Mouse (Mus musculus) left cerebral cortex, postnatal 25 days (tissue): ENCODE results near the gene Ctnnd2. TPM values are rescaled to one million over a fixed set of nuclear protein-coding genes. Genes with fewer than 3 reads are reported as not detected.
A peak's percentile ranks its signal among the peaks of the same experiment; 100 is the strongest.

ENCODE experiments used
- DNase-seq, 2 experiments: peaks; one replicate each; pipeline ENCODE4 v3.0.0; 2022; ENCODE audit warnings: low spot score in 2 of 2, mixed read lengths in 1 of 2
- intact Hi-C: fragments of 180-260 bp; cut with DNase I; formaldehyde crosslinking; loops from one replicate; pipeline ENCODE4 v1.15.1; 2025
- total RNA-seq, 2 experiments: library from RNA; stranded (reverse); gene quantifications; 2 replicates each; pipeline ENCODE4 v1.2.3; 2021

Ctnnd2 gene
- total RNA-seq, 2 experiments from 2014 or later, result 251 to 266 TPM

DNA sequence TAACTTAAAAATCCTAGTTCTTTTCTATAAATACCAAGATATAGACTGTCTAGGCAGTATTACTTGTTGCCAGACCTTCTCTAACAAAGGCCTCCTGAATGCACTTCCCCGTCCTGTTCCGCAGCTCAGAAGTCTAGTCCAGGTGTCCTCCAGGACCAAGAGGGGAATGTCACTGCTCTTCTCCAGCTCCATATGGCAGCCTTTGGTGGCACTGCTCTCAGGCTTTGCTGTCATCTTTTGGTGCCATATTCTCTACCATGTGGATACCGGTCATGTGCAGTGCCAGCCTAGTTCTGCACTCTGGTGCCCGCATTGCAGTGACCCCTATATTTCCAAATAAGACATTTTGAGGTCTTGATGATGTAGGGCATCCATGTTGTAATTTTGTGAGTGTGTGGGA, 56.7 kb downstream of the Ctnnd2 start:
- DNase-seq, result no peak
- intact Hi-C loops, result no loop called here

- intact Hi-C loops, result no loop called here
- DNase-seq, result no peak
These were observed 63.0 kb downstream of the Ctnnd2 start for GRCm38 (mm10) chr15:30235210-30236034.

- intact Hi-C loops, result no loop called here
- DNase-seq, result no peak
These were observed 68.5 kb downstream of the Ctnnd2 start for GRCm38 (mm10) chr15:30240881-30241280.

- intact Hi-C loops, result no loop called here
- DNase-seq, result no peak
These were observed 96.4 kb downstream of the Ctnnd2 start for GRCm38 (mm10) chr15:30268822-30269221.

- intact Hi-C loops, result loop anchor here (5.0 kb wide), 1 partner anchor 99 kb away; the partner anchor contains the start of gene Ctnnd2
- peak; percentile 45 to 83 for DNase-seq
These were observed 98.8 kb downstream of the Ctnnd2 start for GRCm38 (mm10) chr15:30271141-30271572.

DNA sequence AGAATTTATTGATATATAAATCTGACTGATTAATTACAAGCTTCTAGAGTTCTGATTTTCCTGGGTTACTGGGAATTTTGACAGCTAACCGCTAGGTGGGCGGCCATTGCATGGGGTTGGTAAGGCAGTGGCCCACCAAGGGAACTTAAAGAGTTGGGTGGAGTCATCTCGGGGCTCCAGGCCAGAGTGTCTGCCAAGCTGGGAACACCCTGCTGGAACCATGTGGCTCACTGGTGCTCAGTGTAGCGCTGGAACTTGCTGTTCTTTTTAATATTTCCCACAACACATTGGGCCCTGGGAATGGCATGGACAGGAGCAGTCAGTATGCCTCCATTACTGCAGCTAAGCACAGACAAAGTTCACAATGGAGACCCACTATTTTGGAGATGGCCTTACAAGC, 99.9 kb downstream of the Ctnnd2 start:
- DNase-seq, result no peak
- intact Hi-C loops, result loop anchor here (5.0 kb wide), 1 partner anchor 100 kb away; the partner anchor contains the start of gene Ctnnd2

DNA sequence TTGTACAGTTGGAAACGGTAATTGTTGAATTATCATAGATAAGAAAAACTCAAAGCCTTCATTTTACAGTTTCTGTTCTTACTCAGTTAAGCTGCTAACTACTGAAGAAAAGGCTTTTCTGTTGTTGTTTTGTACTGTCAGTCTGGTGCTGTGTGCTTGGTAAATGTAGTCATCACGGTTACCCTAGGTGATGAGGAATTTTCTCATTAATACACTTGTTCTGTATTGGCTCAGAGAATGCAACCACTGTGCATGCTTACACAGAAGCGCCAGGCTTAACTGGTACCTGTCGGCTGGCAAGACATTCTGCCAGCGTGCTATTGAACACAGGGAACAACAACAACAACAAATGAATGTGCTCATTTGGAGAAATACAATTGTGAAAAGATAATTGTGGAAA, 103.3 kb downstream of the Ctnnd2 start:
- DNase-seq, result no peak
- intact Hi-C loops, result no loop called here

DNA sequence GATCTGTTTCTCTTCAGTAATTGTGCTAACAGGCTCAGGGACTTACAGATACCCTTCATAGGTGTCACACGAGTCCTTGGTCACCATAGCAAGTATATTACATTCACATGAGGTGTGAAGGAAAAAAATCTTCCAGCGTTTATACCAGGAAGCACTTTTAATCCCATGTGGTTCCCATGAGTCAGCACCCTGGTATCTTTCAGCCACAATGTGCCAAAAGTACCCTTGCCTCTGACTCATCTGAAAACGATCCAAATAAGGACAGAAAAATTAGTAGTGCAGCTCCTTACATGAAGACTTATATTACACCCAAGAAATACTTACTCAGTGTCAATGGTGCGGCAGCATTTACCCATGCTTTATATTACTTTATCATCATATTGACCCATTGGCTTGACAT, 104.3 kb downstream of the Ctnnd2 start:
- peak in 1 of 2 experiments; percentile 72 for DNase-seq
- intact Hi-C loops, result no loop called here

GRCm38 (mm10) chr15:30278610-30279009, 106.2 kb downstream of the Ctnnd2 start:
- intact Hi-C loops, result no loop called here
- no peak for DNase-seq

- intact Hi-C loops, result no loop called here
- DNase-seq, result peak; percentile 41 to 66
These were observed 113.3 kb downstream of the Ctnnd2 start for GRCm38 (mm10) chr15:30285572-30286244.

DNA sequence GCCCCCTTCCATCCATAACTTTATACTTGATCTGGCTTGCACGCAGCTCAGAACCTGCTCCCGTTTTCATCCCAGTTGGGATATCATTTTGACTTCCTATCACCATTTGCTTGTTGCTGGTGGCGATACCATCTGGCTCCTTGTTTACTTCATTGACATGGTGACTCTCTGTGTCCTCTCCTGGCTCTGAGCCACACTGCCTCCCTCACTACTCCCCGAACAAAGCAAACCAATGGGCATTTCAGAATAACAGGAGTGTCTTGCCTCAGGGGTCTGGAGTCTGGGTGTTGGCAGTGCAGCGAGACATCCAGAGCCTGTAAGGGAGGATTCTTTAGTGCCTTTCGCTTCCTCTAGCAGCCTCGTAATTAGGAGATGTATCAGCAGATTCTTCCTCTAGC, 113.9 kb downstream of the Ctnnd2 start:
- no peak for DNase-seq
- intact Hi-C loops, result no loop called here

- no peak for DNase-seq
- intact Hi-C loops, result loop anchor here (10.0 kb wide), 1 partner anchor 128 kb away; the partner anchor contains the start of gene Ctnnd2
These were observed 130.4 kb downstream of the Ctnnd2 start for GRCm38 (mm10) chr15:30302824-30303223.

- intact Hi-C loops, result loop anchor here (10.0 kb wide), 1 partner anchor 132 kb away; the partner anchor contains the start of gene Ctnnd2
- DNase-seq, result peak; percentile 28 to 70
These were observed 134.0 kb downstream of the Ctnnd2 start for GRCm38 (mm10) chr15:30306437-30306836.

DNA sequence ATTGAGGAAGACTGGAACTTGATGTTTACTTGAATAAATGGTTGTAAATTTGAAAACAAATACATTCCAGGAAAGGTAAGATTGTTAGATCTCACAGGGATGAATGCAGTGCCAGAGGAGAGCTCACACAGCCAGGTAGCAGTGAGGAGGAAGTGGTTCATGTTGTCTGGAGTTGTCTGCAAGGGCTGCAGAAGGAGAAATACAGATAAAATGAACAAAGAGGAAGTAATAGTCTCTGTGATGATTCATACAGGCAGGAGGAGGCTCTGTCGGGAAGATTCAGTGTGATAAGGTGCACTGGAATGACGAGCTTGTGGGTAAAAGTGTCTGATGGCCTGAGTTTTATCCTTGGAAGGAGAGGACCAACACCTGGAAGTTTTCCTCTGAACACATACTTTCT, 150.2 kb downstream of the Ctnnd2 start:
- intact Hi-C loops, result no loop called here
- no peak for DNase-seq

DNA sequence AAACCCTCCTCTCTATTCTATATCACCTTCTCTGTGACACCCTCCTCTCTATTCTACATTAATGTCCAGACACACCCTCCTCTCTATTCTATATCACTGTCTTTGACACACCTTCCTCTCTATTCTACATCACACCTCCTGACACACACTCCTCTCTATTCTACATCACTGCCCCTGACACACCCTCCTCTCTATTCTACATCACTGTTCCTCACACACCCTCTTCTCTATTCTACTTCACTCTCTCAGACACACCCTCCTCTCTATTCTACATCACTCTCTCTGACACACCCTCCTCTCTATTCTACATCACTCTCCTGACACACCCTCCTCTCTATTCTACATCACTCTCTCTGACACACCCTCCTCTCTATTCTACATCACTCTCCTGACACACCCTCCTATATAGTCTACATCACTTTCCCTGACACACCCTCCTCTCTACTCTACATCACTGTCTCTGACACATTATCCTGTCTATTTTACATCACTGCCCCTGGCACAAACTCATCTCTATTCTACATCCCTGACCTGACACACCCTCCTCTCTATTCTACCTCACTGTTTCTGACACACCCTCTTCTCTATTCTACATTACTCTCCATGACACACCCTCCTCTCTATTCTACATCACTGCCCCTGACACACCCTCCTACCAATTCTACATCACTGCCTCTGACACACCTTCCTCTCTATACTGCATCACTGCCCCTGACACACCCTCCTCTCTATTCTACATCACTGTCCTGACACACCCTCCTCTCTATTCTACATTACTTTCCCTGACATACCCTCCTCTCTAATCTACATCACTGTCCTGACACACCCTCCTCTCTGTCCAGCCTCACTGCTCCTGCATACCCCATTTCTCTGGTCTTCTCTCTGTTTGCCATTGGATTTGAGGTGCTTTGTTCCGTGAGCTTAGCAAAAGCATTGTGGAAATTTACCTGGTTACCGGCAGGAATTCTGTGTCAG, 161.2 kb downstream of the Ctnnd2 start:
- intact Hi-C loops, result no loop called here
- DNase-seq, result no peak

DNA sequence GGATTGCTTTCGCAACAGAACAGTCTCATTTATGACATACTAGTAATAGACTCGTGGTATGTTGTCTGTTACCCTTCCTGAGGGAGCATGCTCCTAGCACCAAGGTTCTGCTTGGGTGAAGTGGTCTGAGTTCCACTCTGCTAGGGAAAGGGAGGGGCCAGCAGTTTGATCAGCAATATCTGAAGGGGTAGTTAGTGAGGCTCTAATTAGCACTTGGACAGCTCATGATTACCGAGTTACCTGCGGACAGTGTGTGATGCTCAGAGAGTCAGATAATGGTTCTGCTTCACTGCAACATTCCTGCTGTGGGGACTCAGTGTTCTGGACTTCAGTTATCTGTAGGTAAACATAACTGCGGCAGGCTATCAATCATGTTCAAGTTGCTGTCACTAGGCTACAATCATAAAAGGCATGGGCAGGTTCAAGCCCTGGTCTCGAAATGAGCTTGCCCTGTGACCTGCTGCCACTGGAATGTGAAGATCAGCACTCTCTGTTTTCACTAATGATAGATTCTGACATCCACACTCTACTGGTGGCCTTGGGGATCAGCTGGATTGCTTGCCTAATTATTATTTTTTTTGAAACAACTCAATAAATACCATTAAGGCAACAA, 166.3 kb downstream of the Ctnnd2 start:
- intact Hi-C loops, result no loop called here
- no peak for DNase-seq

- intact Hi-C loops, result no loop called here
- no peak for DNase-seq
These were observed 173.4 kb downstream of the Ctnnd2 start for GRCm38 (mm10) chr15:30345754-30346153.

GRCm38 (mm10) chr15:30364491-30364890, 192.1 kb downstream of the Ctnnd2 start:
- intact Hi-C loops, result no loop called here
- no peak for DNase-seq

DNA sequence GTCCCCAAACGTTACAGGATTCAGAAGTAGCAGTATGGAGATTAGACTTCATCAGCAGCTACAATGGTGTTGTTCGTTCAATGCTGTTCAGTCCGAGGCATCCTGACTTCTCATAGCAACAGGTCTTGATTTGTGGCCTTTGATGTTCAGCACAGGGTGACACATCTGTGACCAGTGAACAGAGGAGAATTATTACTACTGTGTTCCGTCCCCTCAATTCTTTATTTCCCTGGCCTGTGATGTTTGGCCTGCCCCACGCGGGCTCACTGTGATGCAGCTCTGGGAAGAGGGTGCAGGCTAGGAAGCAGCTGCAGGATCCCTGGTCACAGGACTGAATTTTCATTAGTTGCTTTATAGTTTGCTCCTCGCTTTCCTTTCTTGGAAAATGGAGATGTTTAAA, 197.6 kb downstream of the Ctnnd2 start:
- intact Hi-C loops, result no loop called here

More for the DNA sequence above, 197.6 kb downstream of the Ctnnd2 start:
- DNase-seq, result no peak
